Mouse (Mus musculus) heart, adult 2 months (tissue): ENCODE measurements around the gene Ryr3.

Source experiments
- CTCF ChIP-seq: fragments of 200-600 bp; IDR thresholded peaks from 2 replicates; pipeline ENCODE4 v1.8.1; 2022; ENCODE audit warnings: antibody characterized with exemption, mild to moderate bottlenecking, moderate library complexity
- EP300 ChIP-seq: fragments of 200-500 bp; IDR thresholded peaks from 2 replicates; pipeline ENCODE4 v1.6.1; 2011; ENCODE audit warnings: low read depth, low read length, control low read depth; ENCODE audit not compliant: insufficient read depth
- POLR2A ChIP-seq: fragments of 200-500 bp; IDR thresholded peaks from 2 replicates; pipeline ENCODE4 v1.6.1; 2011; ENCODE audit warnings: mild to moderate bottlenecking, low read depth, low read length, control low read depth; ENCODE audit not compliant: insufficient read depth

GRCm38 (mm10) chr2:113209263-113209662 lies 7.6 kb downstream of the Ryr3 start:
- TF ChIP-seq EP300: no peak
- TF ChIP-seq CTCF: no peak
- TF ChIP-seq POLR2A: no peak
